Comparison of ENCODE assay signal across 18 mouse cellular contexts in genomic region chr10:105693131-105693530, GRCm38 (mm10).
"Had no signal": no experiment of that assay in that cellular context is flagged by ENCODE, and none has a peak within 500 bp of the region (broad histone marks: within the 10 kb centered on the region; RNA-seq: fewer than 3 reads in every experiment).

No protein-coding gene starts in this region.

- H3K27ac ChIP-seq: limb, embryonic 10.5 days; limb, embryonic 13.5 days; liver, embryonic 12.5 days; liver, embryonic 15.5 days; lung, embryonic 15.5 days; midbrain, embryonic 12.5 days; midbrain, embryonic 15.5 days had no signal

- H3K4me3 ChIP-seq: limb, embryonic 10.5 days; limb, embryonic 13.5 days; liver, embryonic 12.5 days; liver, embryonic 15.5 days; lung, embryonic 15.5 days; megakaryocyte, embryonic 14.5 days; midbrain, embryonic 12.5 days; midbrain, embryonic 15.5 days had no signal

- H3K27me3 ChIP-seq: limb, embryonic 13.5 days; liver, embryonic 12.5 days; liver, embryonic 15.5 days; lung, embryonic 15.5 days; megakaryocyte, embryonic 14.5 days; midbrain, embryonic 12.5 days; midbrain, embryonic 15.5 days had no signal

- H3K4me2 ChIP-seq: limb, embryonic 13.5 days; liver, embryonic 12.5 days; liver, embryonic 15.5 days; lung, embryonic 15.5 days; midbrain, embryonic 12.5 days; midbrain, embryonic 15.5 days had no signal

- DNase-seq: kidney, adult 9 months; kidney, postnatal 14 days; kidney, postnatal 4 days; liver; lung, adult 18-20 months; lung, postnatal 10 days; lung, postnatal 36 days; thymus, adult 18-20 months; thymus, postnatal 14 days; thymus, postnatal 4 days had no signal

- ATAC-seq: liver, embryonic 12.5 days; midbrain, embryonic 15.5 days had no signal

- H3K4me1 ChIP-seq: limb, embryonic 10.5 days; limb, embryonic 13.5 days; liver, embryonic 12.5 days; liver, embryonic 15.5 days; lung, embryonic 15.5 days; megakaryocyte, embryonic 14.5 days; midbrain, embryonic 12.5 days had no signal

- H3K9ac ChIP-seq: limb, embryonic 13.5 days; liver, embryonic 12.5 days; liver, embryonic 15.5 days; lung, embryonic 15.5 days; midbrain, embryonic 12.5 days; midbrain, embryonic 15.5 days had no signal

- H3K36me3 ChIP-seq: limb, embryonic 10.5 days; limb, embryonic 13.5 days; liver, embryonic 12.5 days; liver, embryonic 15.5 days; lung, embryonic 15.5 days; midbrain, embryonic 12.5 days; midbrain, embryonic 15.5 days had no signal

- H3K9me3 ChIP-seq: limb, embryonic 10.5 days; limb, embryonic 13.5 days; liver, embryonic 12.5 days; liver, embryonic 15.5 days; lung, embryonic 15.5 days; midbrain, embryonic 12.5 days; midbrain, embryonic 15.5 days had no signal
